Mouse (Mus musculus): Measurements from ENCODE around the gene Postn. TPM values are rescaled to one million over a fixed set of nuclear protein-coding genes. Genes with fewer than 3 reads are reported as not detected.

The Postn gene
- total RNA-seq (2014; fragmentation: Nextera tagmentation) (not detected in 2 replicates), total RNA-seq (2017) (not detected in 2 replicates)

GRCm38 (mm10) chr3:54360897-54361296 lies at the start of gene Postn:
Gene Postn, plus strand, starts transcription at chr3:54361109.
- ATAC-seq (replicated peaks; ENCODE audit: low FRiP score, low TSS enrichment, poor library complexity, severe bottlenecking), result no peak

GRCm38 (mm10) chr3:54314055-54314454 lies 46.9 kb upstream of the Postn start:
- no peak for ATAC-seq (replicated peaks; ENCODE audit: low FRiP score, low TSS enrichment, poor library complexity, severe bottlenecking)

GRCm38 (mm10) chr3:54352891-54353652 lies 7.8 kb upstream of the Postn start:
- peak; percentile 78; the same call in 1 of the 2 replicates for ATAC-seq (replicated peaks; ENCODE audit: low FRiP score, low TSS enrichment, poor library complexity, severe bottlenecking)

- ATAC-seq (replicated peaks; ENCODE audit: low FRiP score, low TSS enrichment, poor library complexity, severe bottlenecking), result no peak
These were observed 3.3 kb upstream of the Postn start for GRCm38 (mm10) chr3:54357561-54357960.

GRCm38 (mm10) chr3:54358463-54359189 lies 2.3 kb upstream of the Postn start:
- no peak for ATAC-seq (replicated peaks; ENCODE audit: low FRiP score, low TSS enrichment, poor library complexity, severe bottlenecking)

- no peak for ATAC-seq (replicated peaks; ENCODE audit: low FRiP score, low TSS enrichment, poor library complexity, severe bottlenecking)
These were observed 747 bp downstream of the Postn start for GRCm38 (mm10) chr3:54361656-54362055.

GRCm38 (mm10) chr3:54371015-54371414 lies 10.1 kb downstream of the Postn start:
- ATAC-seq (replicated peaks; ENCODE audit: low FRiP score, low TSS enrichment, poor library complexity, severe bottlenecking), result no peak

GRCm38 (mm10) chr3:54372625-54373024 lies 11.7 kb downstream of the Postn start:
- no peak for ATAC-seq (replicated peaks; ENCODE audit: low FRiP score, low TSS enrichment, poor library complexity, severe bottlenecking)

- no peak for ATAC-seq (replicated peaks; ENCODE audit: low FRiP score, low TSS enrichment, poor library complexity, severe bottlenecking)
These were observed 15.1 kb downstream of the Postn start for GRCm38 (mm10) chr3:54376014-54376413.

GRCm38 (mm10) chr3:54377647-54378046 lies 16.7 kb downstream of the Postn start:
- no peak for ATAC-seq (replicated peaks; ENCODE audit: low FRiP score, low TSS enrichment, poor library complexity, severe bottlenecking)

GRCm38 (mm10) chr3:54378135-54378534 lies 17.2 kb downstream of the Postn start:
- no peak for ATAC-seq (replicated peaks; ENCODE audit: low FRiP score, low TSS enrichment, poor library complexity, severe bottlenecking)

GRCm38 (mm10) chr3:54379981-54380380 lies 19.1 kb downstream of the Postn start:
- no peak for ATAC-seq (replicated peaks; ENCODE audit: low FRiP score, low TSS enrichment, poor library complexity, severe bottlenecking)

- no peak for ATAC-seq (replicated peaks; ENCODE audit: low FRiP score, low TSS enrichment, poor library complexity, severe bottlenecking)
These were observed 38.4 kb downstream of the Postn start for GRCm38 (mm10) chr3:54399321-54399720.

- no peak for ATAC-seq (replicated peaks; ENCODE audit: low FRiP score, low TSS enrichment, poor library complexity, severe bottlenecking)
These were observed 39.0 kb downstream of the Postn start for GRCm38 (mm10) chr3:54399911-54400310.

- no peak for ATAC-seq (replicated peaks; ENCODE audit: low FRiP score, low TSS enrichment, poor library complexity, severe bottlenecking)
These were observed 39.7 kb downstream of the Postn start for GRCm38 (mm10) chr3:54400617-54401016.

GRCm38 (mm10) chr3:54401706-54402105 lies 40.8 kb downstream of the Postn start:
- no peak for ATAC-seq (replicated peaks; ENCODE audit: low FRiP score, low TSS enrichment, poor library complexity, severe bottlenecking)

GRCm38 (mm10) chr3:54403791-54404190 lies 42.9 kb downstream of the Postn start:
- no peak for ATAC-seq (replicated peaks; ENCODE audit: low FRiP score, low TSS enrichment, poor library complexity, severe bottlenecking)

- no peak for ATAC-seq (replicated peaks; ENCODE audit: low FRiP score, low TSS enrichment, poor library complexity, severe bottlenecking)
These were observed 45.7 kb downstream of the Postn start for GRCm38 (mm10) chr3:54406567-54406966.

GRCm38 (mm10) chr3:54411052-54411451 lies 50.1 kb downstream of the Postn start:
- no peak for ATAC-seq (replicated peaks; ENCODE audit: low FRiP score, low TSS enrichment, poor library complexity, severe bottlenecking)

- no peak for ATAC-seq (replicated peaks; ENCODE audit: low FRiP score, low TSS enrichment, poor library complexity, severe bottlenecking)
These were observed 52.1 kb downstream of the Postn start for GRCm38 (mm10) chr3:54412885-54413583.

Data from megakaryocyte-erythroid progenitor cell, adult 5-6 weeks (primary cell).